Mouse (Mus musculus): ENCODE measurements around the gene Mrto4. TPM values are rescaled to one million over a fixed set of nuclear protein-coding genes. Genes with fewer than 3 reads are reported as not detected.

Gene Mrto4
- polyA plus RNA-seq, 1 experiment from 2014 or later = 125 TPM

DNA sequence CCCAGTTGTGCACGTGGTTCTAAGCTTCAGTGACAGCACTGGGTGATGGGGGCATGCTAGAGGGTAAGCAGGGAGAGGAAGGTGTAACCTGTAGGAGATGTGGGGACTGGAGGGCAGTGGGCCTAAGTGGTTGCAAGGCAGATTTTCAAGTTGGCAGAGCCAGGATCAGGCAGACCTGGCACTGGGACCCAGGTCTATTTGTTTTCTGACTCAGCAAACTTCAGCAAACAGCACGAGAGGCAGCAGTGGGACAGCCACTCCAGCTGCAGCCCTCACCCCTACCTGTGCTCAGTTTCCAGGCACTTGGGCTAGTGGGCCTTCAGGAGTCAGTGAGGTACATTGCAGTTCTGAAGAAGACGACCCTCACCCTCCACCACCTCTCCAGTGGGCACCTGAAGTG lies 4.8 kb upstream of the Mrto4 start:
- DNase-seq (ENCODE audit: low spot score) (no peak), ATAC-seq (ENCODE audit: insufficient read depth, low FRiP score, low TSS enrichment) (no peak)
- Histone ChIP-seq H3K4me3 (ENCODE audit: low read depth, low read length) (no peak overlapping the region), H3K9me3 (ENCODE audit: control insufficient read depth, low read length) (no peaks in the 10 kb centered on the region), H3K27me3 (ENCODE audit: control insufficient read depth, insufficient read depth, low read length) (no peaks in the 10 kb centered on the region), H3K36me3 (ENCODE audit: control insufficient read depth, insufficient read depth, low read length) (peaks cover 21% of the 10 kb centered on the region), H3K27ac (ENCODE audit: low read depth, low read length) (no peak overlapping the region), H3K4me1 (ENCODE audit: control insufficient read depth, insufficient read depth, low read length) (peaks cover 5% of the 10 kb centered on the region; the same call in 1 of the 2 replicates), H3K4me2 (ENCODE audit: low read depth) (no peak overlapping the region), H3K9ac (ENCODE audit: low read length) (no peak overlapping the region)
- 95% methylated on average over 3 of the region's 3 CpGs for WGBS

GRCm38 (mm10) chr4:139352832-139353231 lies 456 bp upstream of the Mrto4 start:
- WGBS = under 1% methylated on average over 7 of the region's 7 CpGs
- H3K36me3 ChIP-seq (ENCODE audit: control insufficient read depth, insufficient read depth, low read length) = peaks cover 23% of the 10 kb centered on the region
- H3K9ac ChIP-seq (ENCODE audit: low read length) = peak overlapping the region; percentile 92
- DNase-seq (ENCODE audit: low spot score) (no peak), ATAC-seq (ENCODE audit: insufficient read depth, low FRiP score, low TSS enrichment) (peak; percentile 45)
- H3K27me3 ChIP-seq (ENCODE audit: control insufficient read depth, insufficient read depth, low read length) = no peaks in the 10 kb centered on the region
- H3K9me3 ChIP-seq (ENCODE audit: control insufficient read depth, low read length) = no peaks in the 10 kb centered on the region
- peak overlapping the region; percentile 76 for H3K4me3 ChIP-seq (ENCODE audit: low read depth, low read length)
- peak overlapping the region; percentile 97 for H3K27ac ChIP-seq (ENCODE audit: low read depth, low read length)
- H3K4me1 ChIP-seq (ENCODE audit: control insufficient read depth, insufficient read depth, low read length) = peaks cover 17% of the 10 kb centered on the region
- peak overlapping the region; percentile 97 for H3K4me2 ChIP-seq (ENCODE audit: low read depth)

DNA sequence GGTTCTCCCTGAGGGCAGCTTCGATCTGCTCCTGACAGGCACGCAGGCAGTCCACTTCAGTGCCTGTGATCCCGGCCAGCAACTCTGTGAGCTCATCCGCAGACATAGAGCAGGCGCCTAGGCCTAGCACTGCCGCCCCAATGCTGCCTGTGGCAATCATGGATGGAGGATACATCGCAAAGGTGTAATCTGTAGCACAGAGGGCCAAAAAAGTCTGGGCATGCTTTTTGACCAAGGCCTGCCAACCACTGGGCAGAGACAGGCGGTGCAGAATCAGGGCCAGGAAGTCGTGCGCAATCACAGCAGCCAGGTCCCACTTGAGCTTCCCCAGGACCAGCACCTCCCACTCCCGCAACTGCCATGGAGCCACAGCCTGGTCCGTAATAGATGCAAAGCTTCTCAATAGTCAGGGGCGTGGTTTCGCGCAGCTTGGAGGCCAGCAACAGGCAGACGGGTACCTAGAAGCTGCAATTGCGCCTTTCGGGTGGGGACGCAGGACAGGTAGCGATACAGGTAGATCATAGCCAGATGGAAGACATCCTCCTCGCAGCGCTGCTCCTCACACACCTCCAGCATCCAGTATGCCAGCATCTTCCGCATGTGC lies 6.9 kb downstream of the Mrto4 start:
- Histone ChIP-seq H3K27ac (ENCODE audit: low read depth, low read length) (no peak overlapping the region), H3K9me3 (ENCODE audit: control insufficient read depth, low read length) (no peaks in the 10 kb centered on the region), H3K36me3 (ENCODE audit: control insufficient read depth, insufficient read depth, low read length) (peaks cover 11% of the 10 kb centered on the region), H3K4me3 (ENCODE audit: low read depth, low read length) (no peak overlapping the region), H3K27me3 (ENCODE audit: control insufficient read depth, insufficient read depth, low read length) (no peaks in the 10 kb centered on the region), H3K9ac (ENCODE audit: low read length) (no peak overlapping the region), H3K4me2 (ENCODE audit: low read depth) (no peak overlapping the region), H3K4me1 (ENCODE audit: control insufficient read depth, insufficient read depth, low read length) (peaks cover 1% of the 10 kb centered on the region)
- WGBS = 77% methylated on average over 23 of the region's 23 CpGs
- no peak for ATAC-seq (ENCODE audit: insufficient read depth, low FRiP score, low TSS enrichment)
- no peak for DNase-seq (ENCODE audit: low spot score)

DNA sequence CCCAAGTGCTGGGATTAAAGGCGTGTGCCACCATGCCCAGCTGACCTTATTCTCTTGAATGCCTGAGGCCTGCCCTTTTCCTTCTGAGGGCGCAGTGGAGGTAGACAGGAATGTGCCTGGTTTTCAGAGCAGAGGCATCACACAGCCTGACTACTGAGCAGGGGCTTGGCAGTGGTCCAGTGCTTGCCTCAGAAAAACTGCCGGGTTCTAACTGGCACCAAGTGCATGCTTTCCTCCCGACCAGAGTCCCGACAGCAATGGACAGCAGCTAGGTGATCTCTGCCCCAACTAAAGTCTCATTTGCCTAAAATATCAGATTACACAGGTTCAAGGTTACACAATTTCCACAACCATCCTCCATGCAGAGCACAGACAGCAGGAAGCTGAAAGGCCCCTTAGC lies 8.7 kb downstream of the Mrto4 start:
- peaks cover 5% of the 10 kb centered on the region for H3K36me3 ChIP-seq (ENCODE audit: control insufficient read depth, insufficient read depth, low read length)
- ATAC-seq (ENCODE audit: insufficient read depth, low FRiP score, low TSS enrichment) (no peak), DNase-seq (ENCODE audit: low spot score) (no peak)
- no peak overlapping the region for H3K27ac ChIP-seq (ENCODE audit: low read depth, low read length)
- H3K27me3 ChIP-seq (ENCODE audit: control insufficient read depth, insufficient read depth, low read length) = no peaks in the 10 kb centered on the region
- H3K4me2 ChIP-seq (ENCODE audit: low read depth) = no peak overlapping the region
- WGBS = 86% methylated on average over 5 of the region's 5 CpGs
- H3K4me1 ChIP-seq (ENCODE audit: control insufficient read depth, insufficient read depth, low read length) = no peaks in the 10 kb centered on the region
- no peak overlapping the region for H3K9ac ChIP-seq (ENCODE audit: low read length)
- H3K4me3 ChIP-seq (ENCODE audit: low read depth, low read length) = no peak overlapping the region
- H3K9me3 ChIP-seq (ENCODE audit: control insufficient read depth, low read length) = no peaks in the 10 kb centered on the region

GRCm38 (mm10) chr4:139341556-139342233 lies 10.7 kb downstream of the Mrto4 start:
- Histone ChIP-seq H3K4me3 (ENCODE audit: low read depth, low read length) (no peak overlapping the region), H3K9ac (ENCODE audit: low read length) (no peak overlapping the region), H3K4me1 (ENCODE audit: control insufficient read depth, insufficient read depth, low read length) (no peaks in the 10 kb centered on the region), H3K27me3 (ENCODE audit: control insufficient read depth, insufficient read depth, low read length) (no peaks in the 10 kb centered on the region), H3K9me3 (ENCODE audit: control insufficient read depth, low read length) (no peaks in the 10 kb centered on the region), H3K27ac (ENCODE audit: low read depth, low read length) (no peak overlapping the region), H3K36me3 (ENCODE audit: control insufficient read depth, insufficient read depth, low read length) (no peaks in the 10 kb centered on the region), H3K4me2 (ENCODE audit: low read depth) (no peak overlapping the region)
- 86% methylated on average over 7 of the region's 7 CpGs for WGBS
- no peak for ATAC-seq (ENCODE audit: insufficient read depth, low FRiP score, low TSS enrichment)
- no peak for DNase-seq (ENCODE audit: low spot score)

DNA sequence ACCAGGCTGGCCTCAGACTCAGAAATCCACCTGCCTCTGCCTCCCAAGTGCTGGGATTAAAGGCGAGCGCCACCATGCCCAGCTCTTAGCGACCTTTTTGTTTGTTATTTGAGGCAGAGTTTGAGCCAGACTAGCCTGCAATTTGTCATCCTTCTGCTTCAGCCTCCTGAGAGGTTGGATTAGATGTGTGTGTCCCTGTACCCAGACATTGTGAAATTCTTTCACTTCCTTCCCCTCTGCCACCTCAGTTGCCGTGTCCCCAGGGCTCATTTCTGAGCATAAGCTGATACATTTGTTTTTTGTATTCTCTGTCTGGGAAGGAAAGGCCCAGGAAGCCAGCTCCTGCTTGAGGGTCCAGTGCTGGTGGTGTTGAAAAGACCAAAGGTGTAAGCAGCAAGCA lies 11.5 kb downstream of the Mrto4 start:
- Histone ChIP-seq H3K27ac (ENCODE audit: low read depth, low read length) (no peak overlapping the region), H3K4me2 (ENCODE audit: low read depth) (no peak overlapping the region), H3K27me3 (ENCODE audit: control insufficient read depth, insufficient read depth, low read length) (no peaks in the 10 kb centered on the region), H3K9ac (ENCODE audit: low read length) (no peak overlapping the region), H3K4me1 (ENCODE audit: control insufficient read depth, insufficient read depth, low read length) (no peaks in the 10 kb centered on the region), H3K36me3 (ENCODE audit: control insufficient read depth, insufficient read depth, low read length) (no peaks in the 10 kb centered on the region), H3K9me3 (ENCODE audit: control insufficient read depth, low read length) (no peaks in the 10 kb centered on the region), H3K4me3 (ENCODE audit: low read depth, low read length) (no peak overlapping the region)
- DNase-seq (ENCODE audit: low spot score) = no peak
- ATAC-seq (ENCODE audit: insufficient read depth, low FRiP score, low TSS enrichment) = no peak
- 84% methylated on average over 4 of the region's 4 CpGs for WGBS

GRCm38 (mm10) chr4:139338145-139338544 lies 14.2 kb downstream of the Mrto4 start:
- 50% methylated on average over 33 of the region's 33 CpGs for WGBS
- Histone ChIP-seq H3K9me3 (ENCODE audit: control insufficient read depth, low read length) (no peaks in the 10 kb centered on the region), H3K9ac (ENCODE audit: low read length) (no peak overlapping the region), H3K36me3 (ENCODE audit: control insufficient read depth, insufficient read depth, low read length) (no peaks in the 10 kb centered on the region), H3K4me2 (ENCODE audit: low read depth) (no peak overlapping the region), H3K27me3 (ENCODE audit: control insufficient read depth, insufficient read depth, low read length) (no peaks in the 10 kb centered on the region), H3K27ac (ENCODE audit: low read depth, low read length) (no peak overlapping the region), H3K4me1 (ENCODE audit: control insufficient read depth, insufficient read depth, low read length) (no peaks in the 10 kb centered on the region), H3K4me3 (ENCODE audit: low read depth, low read length) (no peak overlapping the region)
- no peak for ATAC-seq (ENCODE audit: insufficient read depth, low FRiP score, low TSS enrichment)
- DNase-seq (ENCODE audit: low spot score) = no peak

GRCm38 (mm10) chr4:139336822-139337483 lies 15.4 kb downstream of the Mrto4 start:
- H3K9me3 ChIP-seq (ENCODE audit: control insufficient read depth, low read length) = no peaks in the 10 kb centered on the region
- no peak overlapping the region for H3K4me3 ChIP-seq (ENCODE audit: low read depth, low read length)
- no peak overlapping the region for H3K27ac ChIP-seq (ENCODE audit: low read depth, low read length)
- no peaks in the 10 kb centered on the region for H3K36me3 ChIP-seq (ENCODE audit: control insufficient read depth, insufficient read depth, low read length)
- DNase-seq (ENCODE audit: low spot score) = peak; percentile 74
- peak overlapping the region; percentile 23; the same call in 1 of the 2 replicates for H3K4me2 ChIP-seq (ENCODE audit: low read depth)
- no peaks in the 10 kb centered on the region for H3K27me3 ChIP-seq (ENCODE audit: control insufficient read depth, insufficient read depth, low read length)
- H3K4me1 ChIP-seq (ENCODE audit: control insufficient read depth, insufficient read depth, low read length) = no peaks in the 10 kb centered on the region
- H3K9ac ChIP-seq (ENCODE audit: low read length) = no peak overlapping the region
- no peak for ATAC-seq (ENCODE audit: insufficient read depth, low FRiP score, low TSS enrichment)
- 21% methylated on average over 24 of the region's 24 CpGs for WGBS

DNA sequence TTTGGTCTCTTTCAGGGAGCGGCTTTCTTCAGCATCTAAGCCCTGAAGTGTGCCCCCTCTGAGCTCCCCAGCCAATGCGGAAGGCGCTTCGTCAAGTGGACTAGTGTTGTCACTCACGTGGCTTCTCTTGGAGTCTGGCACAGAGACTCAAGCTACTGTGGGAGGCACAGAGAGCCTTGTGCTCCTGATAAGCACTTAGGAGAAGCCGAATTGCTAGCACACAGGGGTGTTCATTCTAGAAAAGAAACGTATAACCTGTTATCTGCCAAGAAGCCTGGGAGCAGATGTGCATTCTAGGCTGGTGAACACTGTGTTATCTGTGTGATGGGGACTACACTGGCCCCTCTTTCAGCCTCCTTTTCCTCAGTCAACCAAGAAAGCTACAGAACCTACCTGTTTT lies 16.9 kb downstream of the Mrto4 start:
- ATAC-seq (ENCODE audit: insufficient read depth, low FRiP score, low TSS enrichment) (no peak), DNase-seq (ENCODE audit: low spot score) (no peak)
- H3K36me3 ChIP-seq (ENCODE audit: control insufficient read depth, insufficient read depth, low read length) = no peaks in the 10 kb centered on the region
- no peak overlapping the region for H3K4me2 ChIP-seq (ENCODE audit: low read depth)
- no peaks in the 10 kb centered on the region for H3K9me3 ChIP-seq (ENCODE audit: control insufficient read depth, low read length)
- WGBS = 73% methylated on average over 7 of the region's 7 CpGs
- no peaks in the 10 kb centered on the region for H3K4me1 ChIP-seq (ENCODE audit: control insufficient read depth, insufficient read depth, low read length)
- no peak overlapping the region for H3K27ac ChIP-seq (ENCODE audit: low read depth, low read length)
- no peak overlapping the region for H3K4me3 ChIP-seq (ENCODE audit: low read depth, low read length)
- no peak overlapping the region for H3K9ac ChIP-seq (ENCODE audit: low read length)
- no peaks in the 10 kb centered on the region for H3K27me3 ChIP-seq (ENCODE audit: control insufficient read depth, insufficient read depth, low read length)
